Mouse (Mus musculus) embryonic fibroblast, embryonic 13.5 days (primary cell): Measurements from ENCODE around the gene Fbxw10.
A peak's percentile ranks its signal among the peaks of the same experiment; 100 is the strongest.

Source experiments
- CTCF ChIP-seq: IDR thresholded peaks from 2 replicates; pipeline ENCODE4 v1.5.1; 2011; ENCODE audit warnings: mild to moderate bottlenecking, control low read depth, low read length, moderate library complexity, borderline replicate concordance; ENCODE audit not compliant: insufficient read depth
- POLR2A ChIP-seq: IDR thresholded peaks from 2 replicates; pipeline ENCODE4 v1.6.1; 2011; ENCODE audit warnings: low read depth, mild to moderate bottlenecking, control low read depth, low read length, moderate library complexity

GRCm38 (mm10) chr11:62846961-62847654 lies at the start of gene Fbxw10:
- TF ChIP-seq CTCF (no peak), POLR2A (peak; percentile 58)
